Mouse (Mus musculus): Measurements from ENCODE around the gene Adamts9. TPM values are rescaled to one million over a fixed set of nuclear protein-coding genes. Genes with fewer than 3 reads are reported as not detected.

The Adamts9 gene
- polyA plus RNA-seq, 1 experiment from 2014 or later, result 9.3 TPM

Other genes with a start within 250 kb of the Adamts9 start
- 7.5 and 8.0 TPM in 2 replicates for gene Prickle2, start 237.3 kb downstream of the Adamts9 start, polyA plus RNA-seq (2016; fragmentation: Nextera tagmentation; extraction: Ambion mirVana)
- gene A730049H05Rik, start 127.0 kb downstream of the Adamts9 start, polyA plus RNA-seq (2016; fragmentation: Nextera tagmentation; extraction: Ambion mirVana), result 1.3 and 1.6 TPM in 2 replicates
- 0.13 and 0.15 TPM in 2 replicates for gene Gm15737, start 74.1 kb downstream of the Adamts9 start, polyA plus RNA-seq (2016; fragmentation: Nextera tagmentation; extraction: Ambion mirVana)

Data from embryonic facial prominence, embryonic 12.5 days (tissue).